Mouse (Mus musculus) forebrain, embryonic 11.5 days (tissue): ENCODE measurements around the gene Gfi1b. TPM values are rescaled to one million over a fixed set of nuclear protein-coding genes. Genes with fewer than 3 reads are reported as not detected.

ENCODE experiments used
- ATAC-seq: fragments of 200-750 bp; cut with Nextera tagmentation; replicated peaks from 2 replicates; pipeline ENCODE4 v1.8.0; 2017; ENCODE audit warnings: moderate TSS enrichment; ENCODE audit not compliant: low FRiP score
- DNase-seq: peaks from one replicate; pipeline ENCODE4 v3.0.0-alpha.2; 2017; ENCODE audit warnings: low spot score
- H3K27ac ChIP-seq: fragments of 300-500 bp; sonication (generic); 2 replicates; pipeline ENCODE4 v1.5.1; 2014; ENCODE audit warnings: low read depth, low read length
- H3K27me3 ChIP-seq: fragments of 300-500 bp; sonication (generic); 2 replicates; pipeline ENCODE4 v1.6.1; 2014; ENCODE audit warnings: mild to moderate bottlenecking, low read length, mixed read lengths; ENCODE audit not compliant: control insufficient read depth, insufficient read depth
- H3K36me3 ChIP-seq: fragments of 300-500 bp; sonication (generic); 2 replicates; pipeline ENCODE4 v1.6.1; 2014; ENCODE audit warnings: mild to moderate bottlenecking, low read length, moderate library complexity, mixed read lengths; ENCODE audit not compliant: control insufficient read depth, insufficient read depth
- H3K4me1 ChIP-seq: fragments of 300-500 bp; sonication (generic); replicated peaks from 2 replicates; pipeline ENCODE4 v1.6.1; 2014; ENCODE audit warnings: low read length, mixed read lengths; ENCODE audit not compliant: control insufficient read depth, insufficient read depth
- H3K4me2 ChIP-seq: fragments of 300-500 bp; sonication (generic); 2 replicates; pipeline ENCODE4 v1.6.1; 2014; ENCODE audit warnings: low read depth, mild to moderate bottlenecking, low read length, moderate library complexity, mixed read lengths; ENCODE audit not compliant: severe bottlenecking
- H3K4me3 ChIP-seq: fragments of 300-500 bp; sonication (generic); 2 replicates; pipeline ENCODE4 v1.5.1; 2014; ENCODE audit warnings: low read depth, low read length
- H3K9ac ChIP-seq: fragments of 300-500 bp; sonication (generic); 2 replicates; pipeline ENCODE4 v1.6.1; 2014; ENCODE audit warnings: low read length
- H3K9me3 ChIP-seq: fragments of 300-500 bp; sonication (generic); 2 replicates; pipeline ENCODE4 v1.6.1; 2016; ENCODE audit warnings: low read length, mixed read lengths; ENCODE audit not compliant: control insufficient read depth
- WGBS: fragments of 180-500 bp; shearing (Covaris S2); extraction: QIAGEN DNeasy Blood & Tissue Kit; methylation state at CpG from one replicate; pipeline ENCODE4 v1.1.7; 2014; 5-methylcytosine and 5-hydroxymethylcytosine counted together
- polyA plus RNA-seq: library from polyadenylated mRNA; unstranded; fragments of >200 nt; fragmentation: Nextera tagmentation; extraction: Ambion mirVana; gene quantifications from 2 replicates; pipeline ENCODE4 v1.2.1, GENCODE M21; 2014

Gene Gfi1b
- polyA plus RNA-seq, 1 experiment from 2014 or later: 3.4 TPM

DNA sequence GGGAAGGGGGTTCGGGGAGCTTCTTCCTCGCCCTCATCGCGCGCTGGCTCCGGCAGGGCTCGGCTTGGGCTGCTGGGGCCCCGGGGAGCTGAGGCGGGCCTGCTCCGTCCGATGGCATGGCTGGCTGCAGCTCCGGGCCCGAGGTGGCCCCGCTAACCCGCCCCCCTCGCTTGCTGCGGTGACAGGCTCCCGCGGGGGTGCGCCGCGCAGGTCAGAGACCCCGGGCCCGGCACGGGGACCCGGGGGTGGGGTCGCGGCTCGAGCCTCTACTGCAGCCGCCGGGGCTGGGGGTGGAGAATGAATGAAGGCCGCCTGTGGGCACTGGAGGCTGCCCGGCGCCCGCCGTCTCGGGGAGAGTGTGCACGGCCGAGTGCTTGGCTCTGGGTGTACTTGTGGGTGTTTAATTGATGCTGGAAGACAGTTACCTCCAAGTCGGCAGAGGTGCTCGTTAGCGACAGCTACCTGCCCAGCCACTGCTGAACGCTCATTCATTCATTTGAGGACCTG, 19.7 kb upstream of the Gfi1b start:
- H3K4me2 ChIP-seq: peak overlapping the region; percentile 81
- H3K36me3 ChIP-seq: no peaks in the 10 kb centered on the region
- H3K27me3 ChIP-seq: no peaks in the 10 kb centered on the region
- H3K9me3 ChIP-seq: no peaks in the 10 kb centered on the region
- H3K9ac ChIP-seq: peak overlapping the region; percentile 90
- H3K4me3 ChIP-seq: peak overlapping the region; percentile 100
- DNase-seq (peak; percentile 74), ATAC-seq (peak; percentile 72)
- peak overlapping the region; percentile 84 for H3K27ac ChIP-seq
- peaks cover 5% of the 10 kb centered on the region for H3K4me1 ChIP-seq
- WGBS: under 1% methylated on average over 36 of the region's 43 CpGs

DNA sequence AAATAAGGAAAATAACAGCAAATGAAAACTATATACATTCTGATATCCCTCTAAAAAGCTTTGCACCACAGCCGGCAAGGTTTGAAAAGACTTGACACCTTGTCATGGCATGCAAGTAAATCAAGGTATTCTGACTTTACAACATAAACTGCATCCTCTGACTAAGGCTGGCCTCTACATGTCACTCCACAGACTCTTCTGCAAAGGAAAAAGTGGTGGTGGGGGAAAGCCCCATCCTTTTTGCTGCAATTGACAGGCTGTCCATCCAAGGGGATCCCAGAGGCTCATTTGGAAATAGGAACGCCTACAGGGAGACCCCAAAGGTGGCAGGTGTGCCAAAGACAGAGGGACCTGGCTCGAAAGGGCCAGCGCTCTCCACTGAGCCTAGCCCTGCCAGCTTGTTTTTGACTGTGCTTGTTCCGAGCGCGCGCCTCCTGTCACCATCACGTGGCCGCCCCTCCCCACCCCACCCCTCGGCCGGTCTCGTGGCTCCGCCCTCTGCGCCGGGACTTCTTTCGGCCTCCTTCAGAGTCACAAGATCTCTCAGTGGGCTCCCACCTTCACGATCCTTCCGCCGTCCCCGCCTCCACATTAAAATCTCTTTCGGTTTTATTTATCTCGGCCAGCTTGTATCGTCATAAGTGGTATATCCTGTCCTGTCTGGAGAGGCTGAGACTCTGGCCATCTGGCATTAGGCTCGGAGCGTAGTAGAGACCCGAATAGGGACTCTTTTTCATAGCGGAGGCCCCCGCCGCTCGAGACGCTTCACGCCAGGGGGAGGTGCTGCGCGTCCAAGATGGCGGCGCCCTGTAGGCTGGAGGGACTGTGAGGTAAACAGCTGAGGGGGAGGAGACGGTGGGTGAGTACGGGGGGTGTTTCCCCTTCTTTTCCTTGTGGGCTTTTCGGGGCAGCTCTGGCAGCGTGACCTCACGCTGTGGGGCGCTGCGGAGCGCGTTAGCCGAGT, 19.0 kb upstream of the Gfi1b start, which contains the start of gene Tsc1:
TSS of gene Tsc1 (plus strand) at position 768 of the 964 bp plus-strand sequence.
- H3K9me3 ChIP-seq: no peaks in the 10 kb centered on the region
- no peaks in the 10 kb centered on the region for H3K36me3 ChIP-seq
- H3K4me1 ChIP-seq: peaks cover 5% of the 10 kb centered on the region
- peak within 1 kb of the TSS; percentile 84 for H3K27ac ChIP-seq
- H3K4me3 ChIP-seq: peak within 1 kb of the TSS; percentile 100
- DNase-seq (peak; percentile 99), ATAC-seq (peak; percentile 91)
- H3K4me2 ChIP-seq: peak within 1 kb of the TSS; percentile 81
- H3K27me3 ChIP-seq: no peaks in the 10 kb centered on the region
- 2% methylated on average over 46 of the region's 47 CpGs for WGBS
- peak within 1 kb of the TSS; percentile 90 for H3K9ac ChIP-seq

DNA sequence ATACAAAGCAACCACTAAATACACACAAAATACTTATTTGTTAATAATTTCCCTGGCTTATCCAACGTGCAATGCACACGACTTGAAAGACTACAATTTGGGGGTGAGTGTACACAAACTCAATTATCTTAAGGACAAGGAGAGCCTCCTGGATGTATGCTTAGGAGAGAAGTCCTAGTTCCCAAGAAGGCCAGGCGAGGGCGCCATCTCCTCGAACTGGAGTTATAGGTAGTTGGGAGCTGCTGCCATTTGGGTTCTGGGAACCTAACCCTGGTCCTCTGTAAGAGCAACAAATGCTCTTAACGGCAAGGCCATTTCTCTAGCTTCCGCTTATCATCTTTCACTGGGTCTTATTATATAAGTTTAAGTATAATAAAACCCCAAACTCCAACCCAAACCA, 18.0 kb upstream of the Gfi1b start:
- Histone ChIP-seq H3K27me3 (no peaks in the 10 kb centered on the region), H3K9me3 (no peaks in the 10 kb centered on the region), H3K4me2 (no peak overlapping the region), H3K4me1 (peaks cover 5% of the 10 kb centered on the region), H3K9ac (no peak overlapping the region), H3K4me3 (no peak overlapping the region), H3K27ac (no peak overlapping the region), H3K36me3 (no peaks in the 10 kb centered on the region)
- DNase-seq (peak; percentile 71), ATAC-seq (no peak)
- WGBS: 52% methylated on average over 7 of the region's 7 CpGs

DNA sequence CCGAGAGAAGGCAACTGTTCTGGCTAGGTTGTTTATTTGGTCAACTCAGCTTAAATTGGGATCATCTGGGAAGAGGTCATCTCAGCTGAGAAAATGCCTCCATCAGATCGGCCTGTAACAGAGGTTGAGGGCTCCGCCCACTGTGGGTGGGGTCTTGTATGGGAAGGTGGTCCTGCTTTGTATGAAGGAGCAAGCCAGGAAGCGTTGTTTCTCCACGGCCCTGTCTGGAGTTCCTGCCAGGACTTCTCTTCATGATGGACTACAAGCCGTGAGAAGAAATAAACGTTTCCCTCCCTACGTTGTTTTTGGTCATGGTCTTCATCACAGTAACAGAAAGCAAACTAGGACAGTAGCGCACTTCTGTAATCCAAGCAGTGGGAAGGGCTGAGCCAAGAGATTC, 17.1 kb upstream of the Gfi1b start:
- H3K4me3 ChIP-seq: no peak overlapping the region
- ATAC-seq: no peak
- H3K9ac ChIP-seq: 0 out of 2 replicates have a peak overlapping the region, but pooled peaks have one; percentile 14
- H3K4me1 ChIP-seq: peaks cover 5% of the 10 kb centered on the region
- 6% methylated on average over 9 of the region's 9 CpGs for WGBS
- no peaks in the 10 kb centered on the region for H3K27me3 ChIP-seq
- no peaks in the 10 kb centered on the region for H3K36me3 ChIP-seq
- H3K27ac ChIP-seq: no peak overlapping the region
- H3K9me3 ChIP-seq: no peaks in the 10 kb centered on the region
- H3K4me2 ChIP-seq: peak overlapping the region; percentile 19; the same call in 1 of the 2 replicates
- DNase-seq: peak; percentile 73

DNA sequence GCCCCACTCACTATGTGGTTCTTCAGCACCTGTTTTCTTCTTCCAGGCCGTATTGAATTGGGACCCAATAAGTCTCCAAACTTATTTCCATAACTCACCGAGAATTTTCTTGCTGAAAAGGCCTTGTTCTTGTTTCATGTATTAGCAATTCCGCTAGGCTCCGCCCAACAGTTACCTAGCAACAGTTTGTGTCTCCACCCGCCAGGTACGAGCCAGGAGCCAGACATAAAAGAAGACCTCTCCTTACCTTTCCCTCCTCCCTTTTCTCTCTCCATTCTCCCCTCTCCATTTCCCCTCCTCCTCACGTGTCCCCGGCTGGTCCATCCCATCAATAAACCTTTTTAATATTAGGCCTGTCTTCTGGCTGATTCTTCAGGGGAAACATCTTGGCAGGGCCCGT, 16.6 kb upstream of the Gfi1b start:
- no peak overlapping the region for H3K4me3 ChIP-seq
- peaks cover 2% of the 10 kb centered on the region; the same call in 1 of the 2 replicates for H3K4me1 ChIP-seq
- 13% methylated on average over 9 of the region's 9 CpGs for WGBS
- no peak overlapping the region for H3K9ac ChIP-seq
- H3K4me2 ChIP-seq: peak overlapping the region; percentile 19; the same call in 1 of the 2 replicates
- no peaks in the 10 kb centered on the region for H3K27me3 ChIP-seq
- no peaks in the 10 kb centered on the region for H3K9me3 ChIP-seq
- ATAC-seq (no peak), DNase-seq (no peak)
- no peaks in the 10 kb centered on the region for H3K36me3 ChIP-seq
- H3K27ac ChIP-seq: no peak overlapping the region

DNA sequence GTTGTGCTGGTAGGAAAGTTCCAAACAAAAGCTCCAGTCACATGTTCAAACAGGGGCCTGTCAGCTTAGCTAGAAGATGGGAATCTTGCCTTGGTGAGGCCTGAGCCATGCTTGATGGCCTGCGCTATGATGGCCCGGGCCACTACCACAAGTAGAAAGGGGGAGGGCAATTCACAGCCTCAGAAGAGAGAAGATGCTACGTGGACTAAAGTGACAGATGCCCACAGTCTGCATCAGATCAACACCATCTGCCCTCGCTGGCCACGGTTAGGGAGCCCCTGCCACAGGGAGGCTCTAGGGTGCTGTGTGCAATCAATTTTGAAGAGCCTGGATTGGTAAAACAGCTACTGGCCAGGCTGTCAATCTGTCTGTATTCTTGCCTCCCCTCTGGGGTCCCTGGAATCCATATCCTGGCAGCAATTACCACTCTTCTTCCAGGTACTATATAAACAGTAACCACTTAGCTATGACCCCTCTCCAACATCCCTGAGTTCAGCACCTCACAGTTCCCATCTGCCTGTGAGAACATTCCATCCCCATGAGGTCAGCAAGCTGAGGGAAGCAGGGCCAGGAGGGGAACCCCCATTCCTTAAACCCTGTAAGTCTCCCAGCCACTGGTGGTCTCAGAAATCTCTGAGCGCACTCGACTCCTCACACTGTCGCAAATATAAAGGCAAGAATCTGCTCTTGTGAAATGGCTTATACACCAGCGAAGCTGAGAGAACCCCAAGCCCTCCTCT, 15.5 kb upstream of the Gfi1b start:
- 81% methylated on average over 9 of the region's 9 CpGs for WGBS
- no peak overlapping the region for H3K27ac ChIP-seq

DNA sequence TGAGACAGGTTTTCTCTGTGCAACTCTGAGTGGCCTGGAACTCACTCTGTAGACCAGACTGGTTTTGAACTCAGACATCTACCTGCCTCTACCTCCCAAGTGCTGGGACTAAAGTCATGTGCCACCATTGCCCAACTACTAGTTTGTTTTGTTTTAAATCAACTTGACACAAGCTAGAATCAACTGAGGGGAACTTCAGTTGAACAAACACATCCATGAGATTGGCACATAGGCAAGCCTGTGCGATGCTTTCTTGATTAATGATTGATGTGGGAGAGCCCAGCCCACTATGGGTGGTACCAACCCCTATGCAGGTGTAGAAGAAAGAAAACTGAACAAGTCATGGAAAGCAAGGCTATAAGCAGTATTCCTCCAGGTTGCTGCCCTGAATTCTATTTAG, 13.4 kb upstream of the Gfi1b start:
- H3K9me3 ChIP-seq: no peaks in the 10 kb centered on the region
- H3K27ac ChIP-seq: no peak overlapping the region
- no peaks in the 10 kb centered on the region for H3K36me3 ChIP-seq
- 95% methylated on average over 1 of the region's 1 CpGs for WGBS
- H3K4me3 ChIP-seq: no peak overlapping the region
- H3K4me1 ChIP-seq: no peaks in the 10 kb centered on the region; the same call in 1 of the 2 replicates
- H3K4me2 ChIP-seq: no peak overlapping the region
- no peak overlapping the region for H3K9ac ChIP-seq
- DNase-seq (no peak), ATAC-seq (no peak)
- no peaks in the 10 kb centered on the region for H3K27me3 ChIP-seq

More for the DNA sequence above, 15.5 kb upstream of the Gfi1b start:
- Histone ChIP-seq H3K36me3 (no peaks in the 10 kb centered on the region), H3K9ac (no peak overlapping the region), H3K9me3 (no peaks in the 10 kb centered on the region), H3K27me3 (no peaks in the 10 kb centered on the region), H3K4me2 (no peak overlapping the region), H3K4me1 (peaks cover 2% of the 10 kb centered on the region; the same call in 1 of the 2 replicates), H3K4me3 (no peak overlapping the region)
- DNase-seq (no peak), ATAC-seq (no peak)

DNA sequence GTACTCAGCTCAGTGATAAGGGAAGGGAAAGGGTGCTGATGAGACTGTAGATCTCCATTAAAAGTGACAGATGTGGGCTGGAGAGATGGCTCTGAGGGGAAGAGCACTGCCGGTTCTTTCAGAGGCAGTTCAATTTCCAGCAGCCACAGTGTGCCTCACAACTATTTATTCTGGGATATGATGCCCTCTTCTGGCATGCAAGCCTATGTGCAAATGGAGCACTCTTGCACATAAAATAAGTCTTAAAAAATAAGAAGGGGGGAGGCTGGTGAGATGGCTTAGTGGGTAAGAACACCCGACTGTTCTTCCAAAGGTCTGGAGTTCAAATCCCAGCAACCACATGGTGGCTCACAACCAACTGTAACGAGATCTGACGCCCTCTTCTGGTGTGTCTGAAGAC, 11.4 kb upstream of the Gfi1b start:
- H3K9ac ChIP-seq: no peak overlapping the region

More for the DNA sequence above, 11.4 kb upstream of the Gfi1b start:
- ATAC-seq: no peak
- Histone ChIP-seq H3K27ac (no peak overlapping the region), H3K4me2 (no peak overlapping the region), H3K4me3 (no peak overlapping the region), H3K27me3 (no peaks in the 10 kb centered on the region), H3K4me1 (no peaks in the 10 kb centered on the region), H3K36me3 (no peaks in the 10 kb centered on the region), H3K9me3 (no peaks in the 10 kb centered on the region)
- WGBS: 52% methylated on average over 4 of the region's 4 CpGs
- no peak for DNase-seq
